Mouse (Mus musculus) heart, adult 8-10 months (tissue): ENCODE measurements around the gene Fars2. TPM values are rescaled to one million over a fixed set of nuclear protein-coding genes. Genes with fewer than 3 reads are reported as not detected.

Source experiments
- DNase-seq: peaks from one replicate; pipeline ENCODE4 v3.0.0; 2022; ENCODE audit warnings: low spot score
- total RNA-seq, 4 experiments: library from RNA; stranded (reverse); gene quantifications; 2 replicates each; pipeline ENCODE4 v1.2.4; 2022

Fars2 gene
- total RNA-seq, 4 experiments from 2014 or later, result 85.3 to 90.4 (median 87.3) TPM

DNA sequence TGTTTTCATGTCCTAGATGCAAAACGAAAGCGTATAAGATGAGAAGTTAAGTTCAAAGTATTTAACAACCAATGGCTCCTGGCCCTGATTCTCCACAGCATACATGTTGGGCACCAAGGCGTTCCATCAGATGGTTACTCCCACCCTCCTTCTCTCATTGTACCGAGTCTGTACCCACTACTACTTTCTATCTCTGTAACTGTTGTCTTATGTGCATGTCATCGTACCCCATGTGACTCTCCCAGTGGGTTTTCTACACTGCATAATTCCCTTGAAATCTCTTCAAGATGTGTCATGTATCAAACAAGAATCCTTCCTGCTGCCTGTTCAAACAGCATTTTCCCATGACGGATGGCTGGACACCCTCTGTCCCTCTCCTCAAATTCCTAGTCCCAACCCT, 388.5 kb downstream of the Fars2 start:
- DNase-seq, result no peak

GRCm38 (mm10) chr13:36506315-36506714, 389.1 kb downstream of the Fars2 start:
- DNase-seq, result peak; percentile 30

DNA sequence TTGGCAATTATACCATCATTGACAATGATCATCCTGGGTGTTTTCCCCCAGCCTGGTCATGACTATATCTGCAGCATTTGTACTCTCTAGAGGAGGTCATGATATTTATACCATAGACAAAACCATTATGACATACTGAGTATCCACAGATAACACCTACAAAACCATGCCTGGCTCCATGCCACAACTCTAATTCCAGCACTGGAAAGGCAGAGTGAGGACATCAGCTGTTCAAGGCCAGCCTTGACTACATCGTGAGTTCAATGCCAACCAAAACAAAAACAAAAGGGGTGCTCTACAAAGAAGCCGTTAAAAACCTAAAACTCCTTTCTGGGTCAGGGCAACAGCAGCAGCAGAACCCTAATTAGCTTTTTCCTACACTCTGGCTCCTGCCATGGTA, 392.9 kb downstream of the Fars2 start:
- no peak for DNase-seq

GRCm38 (mm10) chr13:36513126-36513525, 395.9 kb downstream of the Fars2 start:
- DNase-seq, result no peak

DNA sequence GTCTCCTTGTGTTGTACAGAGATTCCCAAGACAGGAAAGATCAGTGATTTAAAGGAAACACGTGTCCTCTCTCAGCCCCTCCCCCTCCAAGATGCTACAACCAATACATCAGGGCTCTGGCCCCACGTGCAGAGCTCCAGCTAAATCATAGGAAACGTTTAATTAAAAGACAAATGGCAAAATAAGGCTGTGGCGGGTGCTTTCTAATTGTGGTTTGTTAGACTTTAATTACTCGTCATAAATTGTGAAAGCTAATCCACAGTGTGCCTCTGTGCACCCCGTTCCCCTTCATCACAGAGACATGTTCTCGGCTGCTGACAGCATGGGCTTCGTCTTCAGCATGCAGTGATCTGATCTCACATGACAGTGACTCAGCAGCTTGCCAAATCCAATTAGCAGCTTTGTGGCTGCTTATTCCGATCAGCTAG, 400.9 kb downstream of the Fars2 start:
- DNase-seq, result no peak

DNA sequence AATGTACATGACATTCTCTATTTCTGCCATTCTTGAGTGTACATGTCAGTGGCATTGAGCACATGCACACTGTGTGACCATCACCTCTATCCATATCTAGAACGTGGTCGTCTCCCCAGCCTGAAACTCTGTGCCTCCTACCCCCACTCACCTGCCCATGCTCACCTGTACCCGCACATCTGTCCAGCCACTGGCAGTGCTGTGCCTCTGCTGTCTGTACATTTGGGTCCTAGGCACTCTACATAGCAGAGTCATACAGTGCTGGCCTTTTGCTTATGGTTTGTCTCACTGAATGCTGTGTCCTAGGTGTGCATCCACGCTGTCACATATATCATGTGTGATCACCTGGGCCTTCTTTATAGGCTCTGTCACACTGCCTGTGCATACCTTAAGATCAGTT, 410.5 kb downstream of the Fars2 start:
- DNase-seq, result no peak

GRCm38 (mm10) chr13:36528223-36528895, 411.1 kb downstream of the Fars2 start:
- DNase-seq, result peak; percentile 84

DNA sequence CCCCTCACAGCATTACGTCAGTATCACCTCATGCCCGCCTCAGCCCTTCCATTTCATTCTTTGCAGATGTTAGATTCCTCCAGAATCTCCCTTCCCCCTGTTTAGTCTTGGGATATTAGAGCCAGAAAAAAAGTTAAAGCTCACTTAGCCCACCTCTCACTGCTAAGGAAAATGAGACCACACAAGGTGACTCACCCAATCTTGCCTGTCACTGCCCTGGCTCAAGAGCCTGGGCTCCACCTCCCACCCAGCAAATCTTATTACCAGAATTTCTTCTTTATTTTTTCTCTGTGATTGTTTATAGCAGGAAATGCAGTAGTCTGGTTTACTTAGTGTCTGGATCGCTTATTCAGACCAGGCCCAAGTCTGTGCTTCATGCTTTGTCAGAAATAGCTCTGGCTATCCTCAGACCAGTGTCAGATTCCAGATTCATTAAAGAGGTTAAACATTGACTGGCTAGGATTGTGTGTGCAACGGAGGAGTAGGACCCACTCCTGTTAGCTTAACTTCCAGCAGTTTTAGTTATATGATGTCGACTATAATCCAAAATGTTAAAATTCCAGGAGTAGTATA, 412.3 kb downstream of the Fars2 start:
- DNase-seq, result no peak

DNA sequence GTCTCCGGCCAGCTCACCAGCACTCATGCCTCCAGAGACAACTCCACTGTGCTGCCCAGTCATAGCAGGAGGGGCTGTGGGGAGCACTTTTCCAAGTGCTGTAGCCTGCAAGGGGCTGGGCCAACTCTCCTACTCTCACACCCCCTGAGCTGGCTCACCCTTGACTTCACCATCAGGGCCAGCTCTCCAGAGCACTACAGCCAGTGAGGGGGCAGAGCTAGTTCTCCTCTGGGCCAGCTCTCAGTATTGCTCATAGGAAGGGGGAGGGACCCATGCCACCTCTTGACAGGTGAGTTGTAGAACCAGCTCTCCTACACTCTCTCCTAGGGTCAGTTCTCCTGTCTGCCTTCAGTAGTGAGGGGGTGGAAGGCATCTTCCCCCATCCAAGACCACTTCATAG, 413.6 kb downstream of the Fars2 start:
- DNase-seq, result no peak

DNA sequence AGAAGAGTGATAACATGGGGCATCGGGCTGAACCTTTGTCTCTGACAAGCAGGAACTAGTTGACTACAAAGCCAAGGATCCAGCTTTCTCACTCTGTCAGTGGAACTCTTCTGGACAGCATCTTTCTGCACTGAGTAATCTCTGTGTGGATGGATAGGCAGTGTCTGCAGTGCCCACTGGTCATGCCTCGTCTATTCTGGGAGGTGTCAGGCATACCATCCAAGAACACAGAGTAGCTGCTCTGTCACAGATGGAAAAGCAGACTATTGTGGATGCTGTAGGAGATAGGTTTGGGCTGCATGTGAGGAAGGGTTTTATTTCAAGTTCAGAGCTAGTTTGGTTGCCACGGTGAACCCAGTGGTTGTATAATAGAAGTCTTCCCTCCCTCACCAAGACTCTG, 414.7 kb downstream of the Fars2 start:
- no peak for DNase-seq

DNA sequence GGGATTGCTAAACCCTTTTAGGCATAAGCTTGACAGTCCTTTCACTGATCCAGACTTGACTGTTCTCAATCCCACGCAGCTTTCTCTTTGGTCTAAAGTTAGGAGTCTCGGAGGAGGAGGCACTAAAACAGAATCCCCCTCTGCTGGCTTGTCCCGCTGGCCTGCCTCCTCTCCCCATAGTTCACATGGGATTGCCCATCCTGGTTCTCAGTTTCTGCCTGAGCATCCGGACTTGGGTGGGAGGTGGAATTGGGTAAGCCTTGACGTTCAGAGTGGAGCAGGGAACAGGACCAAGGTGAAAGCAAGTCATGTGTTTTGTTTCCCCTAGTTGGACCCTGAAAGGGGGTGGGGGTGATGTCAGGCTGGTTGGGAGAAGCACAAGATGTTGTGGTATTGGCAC, 415.9 kb downstream of the Fars2 start:
- DNase-seq, result no peak

GRCm38 (mm10) chr13:36533518-36533917, 416.3 kb downstream of the Fars2 start:
- no peak for DNase-seq

DNA sequence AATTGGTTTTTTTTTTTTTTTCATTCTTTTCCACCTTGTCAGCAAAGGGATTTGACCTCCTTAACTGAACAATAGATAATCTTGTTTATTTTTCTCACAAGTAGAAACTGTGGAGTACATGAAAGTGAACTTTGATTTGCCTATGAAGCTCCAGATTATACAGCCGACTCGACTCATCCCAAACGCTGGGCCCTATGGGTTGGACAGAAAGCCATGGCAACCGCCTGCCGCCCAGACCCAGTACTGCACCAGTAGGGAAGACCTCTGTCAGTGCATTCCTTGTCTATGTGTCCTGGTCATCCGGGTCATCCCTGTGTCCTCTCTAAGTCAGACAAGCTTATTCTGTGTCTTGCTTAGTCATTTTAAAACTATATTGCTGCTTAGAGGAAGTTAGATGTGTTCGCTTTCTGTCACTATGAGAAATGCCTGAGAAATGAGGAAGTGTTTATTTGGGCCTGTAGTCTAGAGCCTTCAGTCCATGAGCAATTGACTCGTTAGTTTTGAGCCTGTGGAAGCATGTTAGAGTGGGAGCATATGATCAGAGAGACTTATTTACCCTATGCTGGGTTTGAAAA, 416.8 kb downstream of the Fars2 start:
- DNase-seq, result no peak

- DNase-seq, result no peak
Observed at GRCm38 (mm10) chr13:36537580-36537979, 420.4 kb downstream of the Fars2 start.

- no peak for DNase-seq
Observed at GRCm38 (mm10) chr13:36538385-36538784, 421.2 kb downstream of the Fars2 start.

DNA sequence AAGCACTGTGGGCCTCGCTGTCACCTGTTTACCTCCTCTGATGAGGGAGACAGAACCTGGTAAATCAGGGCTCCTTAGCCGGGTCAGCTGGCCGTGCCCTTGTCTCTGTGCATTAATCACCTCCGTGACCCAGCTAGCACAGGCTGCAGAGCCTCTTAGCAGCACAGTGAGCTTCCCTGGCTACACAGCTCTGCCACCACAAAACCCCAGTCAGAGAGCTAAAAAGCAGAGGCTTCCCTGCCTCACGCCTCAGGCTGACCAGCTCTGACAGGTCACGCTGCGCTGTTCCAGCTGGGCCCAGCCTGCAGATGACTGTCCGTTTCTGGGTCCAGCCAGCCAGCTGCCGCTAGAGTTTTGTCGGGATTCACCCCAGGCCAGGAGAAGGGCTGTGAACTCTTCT, 423.0 kb downstream of the Fars2 start:
- peak; percentile 28 for DNase-seq

DNA sequence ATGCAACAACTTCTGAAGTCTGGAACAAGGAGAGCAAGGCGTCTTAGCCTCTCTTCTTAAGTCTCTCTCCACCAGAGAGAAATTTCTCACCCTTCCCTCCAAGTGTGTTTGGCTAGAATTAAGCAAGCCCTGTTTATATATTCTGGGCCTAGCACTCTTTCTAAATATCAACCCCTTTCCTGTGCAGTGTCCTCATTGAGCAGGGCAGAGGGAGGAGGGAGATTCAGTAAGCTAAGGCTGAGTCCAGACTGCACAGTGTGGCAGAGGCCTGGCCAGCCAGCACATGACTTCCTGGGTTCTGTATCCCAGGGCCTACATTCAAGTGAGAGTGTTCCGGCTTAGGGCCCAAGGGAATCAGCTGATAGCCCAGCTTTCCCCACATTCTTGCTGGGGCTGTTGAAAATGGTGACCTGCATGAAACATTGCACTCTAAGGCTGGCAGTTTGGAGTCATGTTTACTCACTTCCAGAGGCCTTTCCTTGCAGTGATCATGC, 424.1 kb downstream of the Fars2 start:
- DNase-seq, result peak; percentile 35

- no peak for DNase-seq
Observed at GRCm38 (mm10) chr13:36550694-36551093, 433.5 kb downstream of the Fars2 start.

DNA sequence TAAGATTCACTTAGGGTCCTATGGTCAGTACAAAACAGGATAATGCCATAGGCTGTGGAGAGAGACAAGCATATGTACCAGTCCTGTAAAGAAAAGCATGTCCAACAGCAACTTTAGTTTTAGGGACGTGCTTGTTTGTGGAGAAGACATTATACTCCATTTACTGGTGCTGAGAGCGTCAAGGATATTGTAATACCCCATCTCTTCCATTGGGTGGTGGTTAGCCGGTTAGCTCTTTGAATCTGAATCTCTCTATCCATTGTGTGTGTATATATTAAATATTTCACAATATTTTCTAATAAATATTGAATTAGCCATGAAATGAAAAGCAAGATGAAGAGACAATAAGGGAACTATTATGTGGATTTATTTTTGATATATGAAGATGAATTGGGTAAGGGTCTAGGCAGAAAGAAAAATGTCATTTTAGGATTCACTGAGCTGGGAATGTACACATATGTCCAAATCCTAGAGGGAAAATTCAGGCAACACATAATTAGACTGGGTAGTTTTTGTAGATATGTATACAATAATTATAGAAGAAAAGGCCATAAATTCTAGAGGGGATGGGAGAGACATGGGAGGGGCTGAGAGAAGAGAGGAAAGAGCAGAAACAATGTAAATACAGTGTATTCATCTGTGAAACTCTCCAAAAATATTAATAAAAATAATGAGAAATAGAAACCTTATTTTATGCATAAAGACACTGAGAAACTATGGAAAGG, 435.5 kb downstream of the Fars2 start:
- DNase-seq, result no peak

DNA sequence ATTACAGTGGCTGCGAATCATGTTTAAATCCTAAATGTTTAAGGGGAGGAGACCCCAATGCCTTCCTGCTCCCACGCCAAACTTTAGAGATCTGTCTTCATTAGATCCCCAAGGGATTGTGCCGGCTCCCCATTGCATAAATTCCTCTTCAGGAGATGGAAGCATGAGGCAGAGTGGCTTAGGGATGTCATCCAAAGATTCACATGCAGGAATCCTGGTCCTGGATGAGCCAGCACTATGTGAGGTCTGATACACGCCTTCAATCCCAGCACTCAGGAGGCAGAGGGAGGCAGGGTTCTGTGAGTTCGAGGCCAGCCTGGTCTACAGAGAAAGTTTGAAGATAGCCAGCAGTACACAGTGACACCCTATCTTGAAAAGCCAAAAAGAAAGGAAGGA, 436.0 kb downstream of the Fars2 start:
- no peak for DNase-seq

DNA sequence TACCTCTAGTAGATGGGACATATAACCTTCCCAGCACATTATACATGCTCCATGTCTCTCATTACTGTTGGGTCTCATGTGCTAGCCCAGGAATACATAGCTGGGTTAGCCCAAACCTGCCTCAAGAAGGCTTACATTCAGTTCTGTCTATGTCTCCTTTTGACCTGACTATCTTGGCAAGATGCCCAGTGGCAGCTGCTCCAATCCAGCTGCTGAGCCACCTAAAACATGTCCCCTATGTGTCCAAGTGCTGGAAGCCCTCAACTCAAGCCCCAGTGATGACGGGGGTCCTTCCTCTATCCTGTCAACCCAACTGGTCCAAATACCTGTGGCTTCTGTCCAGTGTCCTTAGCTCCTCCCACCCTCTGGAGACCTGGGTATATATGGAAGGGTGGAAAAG, 437.5 kb downstream of the Fars2 start:
- no peak for DNase-seq
